In genomic region chr5:32098691-32099090, GRCm38 (mm10) we compare ENCODE assay signal across 24 mouse cellular contexts.
"Had no signal": no experiment of that assay in that cellular context is flagged by ENCODE, and none has a peak within 500 bp of the region (broad histone marks: within the 10 kb centered on the region; RNA-seq: fewer than 3 reads in every experiment).

No protein-coding gene starts in this region.

- DNase-seq: forebrain, postnatal 0 days; gastrocnemius, postnatal 14 days; gastrocnemius, postnatal 36 days; heart, adult 18-20 months; heart, postnatal 10 days; heart, postnatal 36 days; kidney, adult 11 months; kidney, adult 2 months; kidney, adult 9 months; kidney, postnatal 14 days; kidney, postnatal 36 days; layer of hippocampus, adult 9-11 months; layer of hippocampus, postnatal 36 days; left cerebral cortex, postnatal 4 days had no signal

- H3K4me3 ChIP-seq: heart, embryonic 10.5 days; heart, embryonic 12.5 days; hindbrain, embryonic 13.5 days; hindbrain, embryonic 15.5 days; kidney, embryonic 15.5 days; limb, embryonic 13.5 days; limb, embryonic 15.5 days had no signal

- H3K9me3 ChIP-seq: heart, embryonic 10.5 days; heart, embryonic 12.5 days; hindbrain, embryonic 13.5 days; hindbrain, embryonic 15.5 days; kidney, embryonic 15.5 days; limb, embryonic 13.5 days; limb, embryonic 15.5 days had no signal

- H3K27me3 ChIP-seq: heart, embryonic 12.5 days; hindbrain, embryonic 13.5 days; hindbrain, embryonic 15.5 days; kidney, embryonic 15.5 days; limb, embryonic 13.5 days; limb, embryonic 15.5 days had no signal

- H3K9ac ChIP-seq: forebrain, postnatal 0 days; heart, embryonic 12.5 days; hindbrain, embryonic 13.5 days; hindbrain, embryonic 15.5 days; kidney, embryonic 15.5 days; limb, embryonic 13.5 days; limb, embryonic 15.5 days had no signal

- H3K36me3 ChIP-seq: heart, embryonic 10.5 days; heart, embryonic 12.5 days; hindbrain, embryonic 13.5 days; hindbrain, embryonic 15.5 days; kidney, embryonic 15.5 days; limb, embryonic 13.5 days; limb, embryonic 15.5 days had no signal

- H3K4me2 ChIP-seq: heart, embryonic 12.5 days; hindbrain, embryonic 13.5 days; hindbrain, embryonic 15.5 days; kidney, embryonic 15.5 days; limb, embryonic 13.5 days; limb, embryonic 15.5 days had no signal

- ATAC-seq: forebrain, postnatal 0 days; hindbrain, postnatal 0 days; intestine, embryonic 16.5 days had no signal

- H3K27ac ChIP-seq: heart, embryonic 10.5 days; hindbrain, embryonic 13.5 days; hindbrain, embryonic 15.5 days; hindbrain, postnatal 0 days; kidney, embryonic 15.5 days; kidney, postnatal 0 days; limb, embryonic 13.5 days; limb, embryonic 15.5 days had no signal
